Mouse (Mus musculus) intestine, embryonic 14.5 days (tissue): Measurements from ENCODE around the gene Itfg2. TPM values are rescaled to one million over a fixed set of nuclear protein-coding genes. Genes with fewer than 3 reads are reported as not detected.
"Not testable (repeated sequence)": the region's sequence is repeated elsewhere in the genome, so short reads cannot be mapped to it uniquely, and the experiment has no call there.

Experiments used
- ATAC-seq: fragments of 200-750 bp; cut with Nextera tagmentation; replicated peaks from 2 replicates; pipeline ENCODE4 v1.8.0; 2017; ENCODE audit warnings: low read depth, moderate number of reproducible peaks, moderate TSS enrichment, moderate library complexity; ENCODE audit not compliant: low FRiP score, low TSS enrichment
- DNase-seq: peaks from one replicate; pipeline ENCODE4 v3.0.0-alpha.2; 2018; ENCODE audit warnings: low spot score
- H3K27ac ChIP-seq: fragments of 300-500 bp; sonication (generic); 2 replicates; pipeline ENCODE4 v1.5.1; 2014; ENCODE audit warnings: low read depth, mild to moderate bottlenecking, control low read depth
- H3K27me3 ChIP-seq: fragments of 300-500 bp; sonication (generic); replicated peaks from 2 replicates; pipeline ENCODE4 v1.6.1; 2014; ENCODE audit warnings: low read length, control low read depth; ENCODE audit not compliant: control insufficient read depth, insufficient read depth
- H3K36me3 ChIP-seq: fragments of 300-500 bp; sonication (generic); 2 replicates; pipeline ENCODE4 v1.6.1; 2014; ENCODE audit warnings: low read length, control low read depth; ENCODE audit not compliant: control insufficient read depth, insufficient read depth
- H3K4me1 ChIP-seq: fragments of 300-500 bp; sonication (generic); replicated peaks from 2 replicates; pipeline ENCODE4 v1.6.1; 2014; ENCODE audit warnings: low read length, control low read depth, mixed read lengths; ENCODE audit not compliant: control insufficient read depth, insufficient read depth
- H3K4me2 ChIP-seq: fragments of 300-500 bp; sonication (generic); 2 replicates; pipeline ENCODE4 v1.6.1; 2014; ENCODE audit warnings: low read length
- H3K4me3 ChIP-seq: fragments of 300-500 bp; sonication (generic); 2 replicates; pipeline ENCODE4 v1.5.1; 2014; ENCODE audit warnings: low read depth, low read length, control low read depth, mixed read lengths
- H3K9ac ChIP-seq: fragments of 300-500 bp; sonication (generic); 2 replicates; pipeline ENCODE4 v1.6.1; 2014; ENCODE audit warnings: mild to moderate bottlenecking, low read length
- H3K9me3 ChIP-seq: fragments of 300-500 bp; sonication (generic); 2 replicates; pipeline ENCODE4 v1.6.1; 2016; ENCODE audit warnings: low read length, control low read depth; ENCODE audit not compliant: control insufficient read depth
- WGBS: fragments of 180-500 bp; shearing (Covaris S2); extraction: QIAGEN DNeasy Blood & Tissue Kit; methylation state at CpG from one replicate; pipeline ENCODE4 v1.1.7; 2014; 5-methylcytosine and 5-hydroxymethylcytosine counted together
- polyA plus RNA-seq: library from polyadenylated mRNA; unstranded; fragments of >200 nt; fragmentation: Nextera tagmentation; extraction: Ambion mirVana; gene quantifications from 2 replicates; pipeline ENCODE4 v1.2.1, GENCODE M21; 2014

Gene Itfg2
- polyA plus RNA-seq, 1 experiment from 2014 or later = 35.9 TPM

- no peak overlapping the region for H3K9ac ChIP-seq
- no peak overlapping the region for H3K4me2 ChIP-seq
- no peak overlapping the region for H3K27ac ChIP-seq
- DNase-seq (no peak), ATAC-seq (no peak)
- H3K4me1 ChIP-seq = no peaks in the 10 kb centered on the region
- WGBS = 67% methylated on average over 1 of the region's 1 CpGs
- no peaks in the 10 kb centered on the region for H3K36me3 ChIP-seq
- no peak overlapping the region for H3K4me3 ChIP-seq
- no peaks in the 10 kb centered on the region for H3K9me3 ChIP-seq
- no peaks in the 10 kb centered on the region for H3K27me3 ChIP-seq
Measured at GRCm38 (mm10) chr6:128385026-128385425, 39.7 kb downstream of the Itfg2 start.

GRCm38 (mm10) chr6:128383752-128384151, 41.0 kb downstream of the Itfg2 start:
- ATAC-seq = no peak
- no peak for DNase-seq
- no peaks in the 10 kb centered on the region for H3K27me3 ChIP-seq
- WGBS = 79% methylated on average over 7 of the region's 7 CpGs
- H3K9ac ChIP-seq = no peak overlapping the region
- no peak overlapping the region for H3K27ac ChIP-seq
- no peaks in the 10 kb centered on the region for H3K4me1 ChIP-seq
- H3K9me3 ChIP-seq = no peaks in the 10 kb centered on the region
- H3K36me3 ChIP-seq = no peaks in the 10 kb centered on the region
- no peak overlapping the region for H3K4me3 ChIP-seq
- no peak overlapping the region for H3K4me2 ChIP-seq

GRCm38 (mm10) chr6:128381254-128381653, 43.5 kb downstream of the Itfg2 start:
- Histone ChIP-seq H3K36me3 (peaks cover 3% of the 10 kb centered on the region; the same call in 1 of the 2 replicates), H3K4me2 (no peak overlapping the region), H3K9me3 (no peaks in the 10 kb centered on the region), H3K27me3 (no peaks in the 10 kb centered on the region), H3K4me3 (no peak overlapping the region), H3K9ac (no peak overlapping the region), H3K4me1 (no peaks in the 10 kb centered on the region), H3K27ac (no peak overlapping the region)
- DNase-seq (no peak), ATAC-seq (no peak)
- 70% methylated on average over 3 of the region's 3 CpGs for WGBS

- H3K4me3 ChIP-seq, H3K9ac ChIP-seq, H3K4me1 ChIP-seq, H3K4me2 ChIP-seq, H3K27me3 ChIP-seq, H3K9me3 ChIP-seq, H3K36me3 ChIP-seq, H3K27ac ChIP-seq, DNase-seq, ATAC-seq: not testable (repeated sequence)
- 74% methylated on average over 1 of the region's 1 CpGs for WGBS
Measured at GRCm38 (mm10) chr6:128380594-128381167, 44.0 kb downstream of the Itfg2 start.

- ATAC-seq (no peak), DNase-seq (no peak)
- no peaks in the 10 kb centered on the region for H3K9me3 ChIP-seq
- no peak overlapping the region for H3K27ac ChIP-seq
- WGBS = 80% methylated on average over 16 of the region's 16 CpGs
- H3K4me1 ChIP-seq = no peaks in the 10 kb centered on the region
- peaks cover 16% of the 10 kb centered on the region for H3K36me3 ChIP-seq
- H3K27me3 ChIP-seq = no peaks in the 10 kb centered on the region
- no peak overlapping the region for H3K4me3 ChIP-seq
- H3K9ac ChIP-seq = no peak overlapping the region
- no peak overlapping the region for H3K4me2 ChIP-seq
Measured at GRCm38 (mm10) chr6:128379636-128380035, 45.1 kb downstream of the Itfg2 start.

- Histone ChIP-seq H3K27me3 (no peaks in the 10 kb centered on the region), H3K4me1 (no peaks in the 10 kb centered on the region), H3K4me2 (no peak overlapping the region), H3K36me3 (peaks cover 47% of the 10 kb centered on the region), H3K4me3 (no peak overlapping the region), H3K9ac (no peak overlapping the region), H3K27ac (no peak overlapping the region), H3K9me3 (no peaks in the 10 kb centered on the region)
- 91% methylated on average over 17 of the region's 17 CpGs for WGBS
- ATAC-seq (no peak), DNase-seq (no peak)
Measured at GRCm38 (mm10) chr6:128376371-128377085, 48.2 kb downstream of the Itfg2 start.

GRCm38 (mm10) chr6:128375192-128375591, 49.5 kb downstream of the Itfg2 start, which contains the start of the genes Tex52 and Gm44596:
Gene Tex52 (plus strand): TSS chr6:128375456.
Gene Gm44596 (plus strand): TSS chr6:128375503.
- no peaks in the 10 kb centered on the region for H3K9me3 ChIP-seq
- WGBS = 57% methylated on average over 6 of the region's 6 CpGs
- no peak within 1 kb of the TSS for H3K9ac ChIP-seq
- H3K27ac ChIP-seq = no peak within 1 kb of the TSS
- H3K4me2 ChIP-seq = no peak within 1 kb of the TSS
- no peaks in the 10 kb centered on the region for H3K4me1 ChIP-seq
- H3K36me3 ChIP-seq = peaks cover 61% of the 10 kb centered on the region
- DNase-seq = no peak
- H3K27me3 ChIP-seq = no peaks in the 10 kb centered on the region
- H3K4me3 ChIP-seq = no peak within 1 kb of the TSS
- no peak for ATAC-seq

GRCm38 (mm10) chr6:128370040-128370439, 54.7 kb downstream of the Itfg2 start:
- no peaks in the 10 kb centered on the region for H3K27me3 ChIP-seq
- H3K4me3 ChIP-seq = no peak overlapping the region
- no peaks in the 10 kb centered on the region for H3K4me1 ChIP-seq
- peaks cover 94% of the 10 kb centered on the region for H3K36me3 ChIP-seq
- H3K4me2 ChIP-seq = no peak overlapping the region
- no peaks in the 10 kb centered on the region for H3K9me3 ChIP-seq
- no peak overlapping the region for H3K27ac ChIP-seq
- no peak overlapping the region for H3K9ac ChIP-seq
- 94% methylated on average over 5 of the region's 5 CpGs for WGBS
- DNase-seq (no peak), ATAC-seq (no peak)

GRCm38 (mm10) chr6:128366466-128366865, 58.3 kb downstream of the Itfg2 start:
- H3K9me3 ChIP-seq = no peaks in the 10 kb centered on the region
- no peak for ATAC-seq
- peaks cover 58% of the 10 kb centered on the region for H3K36me3 ChIP-seq

More at GRCm38 (mm10) chr6:128366466-128366865, 58.3 kb downstream of the Itfg2 start:
- no peak for DNase-seq
- 89% methylated on average over 5 of the region's 5 CpGs for WGBS
- Histone ChIP-seq H3K9ac (no peak overlapping the region), H3K4me2 (no peak overlapping the region), H3K4me3 (no peak overlapping the region), H3K27ac (no peak overlapping the region), H3K4me1 (peaks cover 8% of the 10 kb centered on the region), H3K27me3 (no peaks in the 10 kb centered on the region)
